Mouse (Mus musculus): Measurements from ENCODE around the gene Rpl19.

DNA sequence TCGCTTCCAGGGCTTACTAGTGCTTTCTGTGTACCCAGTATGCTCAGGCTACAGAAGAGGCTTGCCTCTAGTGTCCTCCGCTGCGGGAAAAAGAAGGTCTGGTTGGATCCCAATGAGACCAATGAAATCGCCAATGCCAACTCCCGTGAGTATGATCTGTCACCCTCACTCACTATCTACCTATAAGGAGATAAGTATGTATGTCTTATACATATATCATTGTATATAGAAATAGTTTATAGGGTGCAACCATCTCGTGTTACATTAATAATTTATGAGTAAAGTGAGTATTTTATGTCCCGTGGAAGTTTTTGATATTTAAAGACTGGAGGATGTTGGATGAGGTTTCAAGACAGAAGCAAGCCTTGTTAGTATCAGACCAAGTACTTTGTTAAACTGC, 1.3 kb downstream of the Rpl19 start:
- TF ChIP-seq CTCF (conservative IDR thresholded peaks at IDR 0.05; ENCODE audit: low read length) = no peak
- no peak for TF ChIP-seq NANOG (IDR thresholded peaks at IDR 0.05; ENCODE audit: borderline replicate concordance, low read length)

Data from E14TG2a.4 (cell line).